ENCODE assay signal across 24 mouse cellular contexts in the genomic region with DNA sequence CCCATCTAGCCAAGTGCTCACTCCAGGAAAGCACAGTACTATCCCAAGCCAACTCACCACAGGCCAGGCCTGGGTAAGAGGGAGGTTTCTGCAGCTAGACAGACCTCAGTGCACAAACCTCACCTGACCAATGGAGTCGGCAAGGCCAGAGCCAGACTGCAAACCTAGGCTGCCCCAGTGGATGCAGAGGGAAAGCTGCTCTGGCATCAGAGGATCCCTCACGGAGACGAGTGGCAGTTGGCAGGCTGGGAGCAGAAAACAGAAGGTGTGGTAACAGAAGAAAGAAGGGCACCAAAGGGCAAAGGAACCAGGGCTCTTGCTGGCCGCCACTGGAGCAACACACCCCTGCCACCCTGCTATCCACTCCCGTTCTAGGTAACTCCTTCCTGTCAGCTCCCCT.
"Had no signal": no experiment of that assay in that cellular context is flagged by ENCODE, and none has a peak within 500 bp of the region (broad histone marks: within the 10 kb centered on the region; RNA-seq: fewer than 3 reads in every experiment).

No protein-coding gene starts in this region.

- H3K36me3 ChIP-seq: limb, embryonic 10.5 days; limb, embryonic 13.5 days; liver, embryonic 12.5 days; liver, embryonic 15.5 days; lung, embryonic 15.5 days; neural tube, embryonic 12.5 days; neural tube, embryonic 15.5 days had no signal

- H3K9ac ChIP-seq: limb, embryonic 13.5 days; liver, embryonic 12.5 days; liver, embryonic 15.5 days; lung, embryonic 15.5 days; neural tube, embryonic 12.5 days; neural tube, embryonic 15.5 days had no signal

- H3K4me1 ChIP-seq: liver, embryonic 12.5 days; liver, embryonic 15.5 days; lung, embryonic 15.5 days; neural tube, embryonic 12.5 days; neural tube, embryonic 15.5 days had no signal

- H3K4me3 ChIP-seq: layer of hippocampus, adult 2 months; limb, embryonic 10.5 days; limb, embryonic 13.5 days; liver, embryonic 12.5 days; liver, embryonic 15.5 days; lung, embryonic 15.5 days; megakaryocyte, embryonic 14.5 days; neural tube, embryonic 12.5 days; neural tube, embryonic 15.5 days had no signal

- DNase-seq: kidney, postnatal 14 days; layer of hippocampus, adult 9-11 months; liver; lung, adult 18-20 months; lung, postnatal 10 days; lung, postnatal 36 days; midbrain, embryonic 14.5 days; right cerebral cortex, adult 18-20 months; right cerebral cortex, postnatal 14 days; right cerebral cortex, postnatal 4 days; thymus, adult 2 months; thymus, postnatal 14 days; thymus, postnatal 4 days had no signal

- H3K27ac ChIP-seq: layer of hippocampus, adult 2 months; limb, embryonic 10.5 days; limb, embryonic 13.5 days; liver, embryonic 12.5 days; liver, embryonic 15.5 days; lung, embryonic 15.5 days; neural tube, embryonic 12.5 days; neural tube, embryonic 15.5 days; stomach, postnatal 0 days had no signal

- H3K4me2 ChIP-seq: limb, embryonic 13.5 days; liver, embryonic 12.5 days; liver, embryonic 15.5 days; lung, embryonic 15.5 days; midbrain, embryonic 11.5 days; neural tube, embryonic 12.5 days; neural tube, embryonic 15.5 days had no signal

- ATAC-seq: liver, embryonic 12.5 days had no signal

- H3K9me3 ChIP-seq: limb, embryonic 10.5 days; limb, embryonic 13.5 days; liver, embryonic 12.5 days; liver, embryonic 15.5 days; lung, embryonic 15.5 days; megakaryocyte, embryonic 14.5 days; neural tube, embryonic 12.5 days; neural tube, embryonic 15.5 days had no signal

- H3K27me3 ChIP-seq: liver, embryonic 12.5 days; liver, embryonic 15.5 days; lung, embryonic 15.5 days; megakaryocyte, embryonic 14.5 days; neural tube, embryonic 12.5 days; neural tube, embryonic 15.5 days had no signal
